Mouse (Mus musculus): ENCODE data around the gene Meis2. TPM values are rescaled to one million over a fixed set of nuclear protein-coding genes. Genes with fewer than 3 reads are reported as not detected.

The Meis2 gene
- total RNA-seq, 1 experiment = 12.4 TPM

- H3K9ac ChIP-seq (ENCODE audit: insufficient read depth, low read depth, low read length, poor library complexity, severe bottlenecking) = no peak overlapping the region
Observed at GRCm38 (mm10) chr2:115857123-115858080, 208.2 kb downstream of the Meis2 start.

GRCm38 (mm10) chr2:115856401-115857073 is 209.1 kb downstream of the Meis2 start:
- in situ Hi-C loops (cut with MboI; ENCODE audit: low sequenced_read_pairs in 2 of 2, unreplicated experiment in 2 of 2) = loop anchor here (5.0 to 10.0 kb wide), 2 partner anchors 206 to 698 kb away; no protein-coding TSS in a partner anchor
- no peak for TF ChIP-seq HCFC1 (IDR thresholded peaks at IDR 0.05; ENCODE audit: borderline replicate concordance, insufficient read depth, low read length)
- peak; percentile 36; the same call in 1 of the 2 replicates for TF ChIP-seq ZNF384 (IDR thresholded peaks at IDR 0.05; ENCODE audit: low read depth, low read length)
- Histone ChIP-seq H3K36me3 (ENCODE audit: control insufficient read depth, insufficient read depth, low read length, poor library complexity, severe bottlenecking) (no peaks in the 10 kb centered on the region), H3K27ac (ENCODE audit: insufficient read depth, low read depth, low read length, poor library complexity, severe bottlenecking) (no peak overlapping the region), H3K9ac (ENCODE audit: insufficient read depth, low read depth, low read length, poor library complexity, severe bottlenecking) (no peak overlapping the region), H3K4me1 (ENCODE audit: control insufficient read depth in 2 of 2, insufficient read depth in 2 of 2, low read length in 2 of 2, poor library complexity in 1 of 2) (peaks cover 0 to 9% of the 10 kb centered on the region in 2 experiments; a peak in 1 of 4 replicates), H3K4me3 (ENCODE audit: insufficient read depth in 1 of 2, low read depth in 1 of 2, low read length in 2 of 2, poor library complexity in 1 of 2, severe bottlenecking in 1 of 2) (no peak overlapping the region), H3K9me3 (ENCODE audit: control insufficient read depth, insufficient read depth, low read depth, low read length) (no peaks in the 10 kb centered on the region)
- no peak for DNase-seq (ENCODE audit: low read depth, low spot score)

More at GRCm38 (mm10) chr2:115857123-115858080, 208.2 kb downstream of the Meis2 start:
- no peak for TF ChIP-seq CHD2 (IDR thresholded peaks at IDR 0.05; ENCODE audit: low read depth, low read length)
- no peak for TF ChIP-seq HCFC1 (IDR thresholded peaks at IDR 0.05; ENCODE audit: borderline replicate concordance, insufficient read depth, low read length)
- no peak for TF ChIP-seq MAFK (IDR thresholded peaks at IDR 0.05; ENCODE audit: insufficient read depth, low read depth, low read length)
- TF ChIP-seq ZNF384 (IDR thresholded peaks at IDR 0.05; ENCODE audit: low read depth, low read length) = no peak
- TF ChIP-seq ZC3H11A (IDR thresholded peaks at IDR 0.05; ENCODE audit: borderline replicate concordance, low read depth, low read length) = no peak
- Histone ChIP-seq H3K4me1 (ENCODE audit: control insufficient read depth in 2 of 2, insufficient read depth in 2 of 2, low read length in 2 of 2, poor library complexity in 1 of 2) (peaks cover 0 to 9% of the 10 kb centered on the region in 2 experiments; a peak in 1 of 4 replicates), H3K4me3 (ENCODE audit: insufficient read depth in 1 of 2, low read depth in 1 of 2, low read length in 2 of 2, poor library complexity in 1 of 2, severe bottlenecking in 1 of 2) (no peak overlapping the region), H3K36me3 (ENCODE audit: control insufficient read depth, insufficient read depth, low read length, poor library complexity, severe bottlenecking) (no peaks in the 10 kb centered on the region), H3K27ac (ENCODE audit: insufficient read depth, low read depth, low read length, poor library complexity, severe bottlenecking) (no peak overlapping the region), H3K9me3 (ENCODE audit: control insufficient read depth, insufficient read depth, low read depth, low read length) (no peaks in the 10 kb centered on the region)
- in situ Hi-C loops (cut with MboI; ENCODE audit: low sequenced_read_pairs in 2 of 2, unreplicated experiment in 2 of 2) = loop anchor here (5.0 to 10.0 kb wide), 2 partner anchors 205 to 697 kb away; no protein-coding TSS in a partner anchor
- DNase-seq (ENCODE audit: low read depth, low spot score) = no peak

GRCm38 (mm10) chr2:115855511-115856400 is 209.9 kb downstream of the Meis2 start:
- Histone ChIP-seq H3K9me3 (ENCODE audit: control insufficient read depth, insufficient read depth, low read depth, low read length) (no peaks in the 10 kb centered on the region), H3K4me1 (ENCODE audit: control insufficient read depth in 2 of 2, insufficient read depth in 2 of 2, low read length in 2 of 2, poor library complexity in 1 of 2) (peaks cover 0 to 8% of the 10 kb centered on the region in 2 experiments; a peak in 1 of 4 replicates), H3K9ac (ENCODE audit: insufficient read depth, low read depth, low read length, poor library complexity, severe bottlenecking) (no peak overlapping the region), H3K27ac (ENCODE audit: insufficient read depth, low read depth, low read length, poor library complexity, severe bottlenecking) (no peak overlapping the region), H3K36me3 (ENCODE audit: control insufficient read depth, insufficient read depth, low read length, poor library complexity, severe bottlenecking) (no peaks in the 10 kb centered on the region), H3K4me3 (ENCODE audit: insufficient read depth in 1 of 2, low read depth in 1 of 2, low read length in 2 of 2, poor library complexity in 1 of 2, severe bottlenecking in 1 of 2) (no peak overlapping the region)
- TF ChIP-seq ZNF384 (IDR thresholded peaks at IDR 0.05; ENCODE audit: low read depth, low read length) (no peak), ZC3H11A (IDR thresholded peaks at IDR 0.05; ENCODE audit: borderline replicate concordance, low read depth, low read length) (peak; percentile 87; the same call in 1 of the 2 replicates)
- DNase-seq (ENCODE audit: low read depth, low spot score) = peak; percentile 63
- in situ Hi-C loops (cut with MboI; ENCODE audit: low sequenced_read_pairs in 2 of 2, unreplicated experiment in 2 of 2) = loop anchor here (5.0 to 10.0 kb wide), 2 partner anchors 207 to 699 kb away; no protein-coding TSS in a partner anchor

GRCm38 (mm10) chr2:115854828-115855311 is 210.8 kb downstream of the Meis2 start:
- H3K4me1 ChIP-seq (ENCODE audit: control insufficient read depth in 2 of 2, insufficient read depth in 2 of 2, low read length in 2 of 2, poor library complexity in 1 of 2) = peaks cover 0 to 5% of the 10 kb centered on the region in 2 experiments; a peak in 1 of 4 replicates
- no peaks in the 10 kb centered on the region for H3K36me3 ChIP-seq (ENCODE audit: control insufficient read depth, insufficient read depth, low read length, poor library complexity, severe bottlenecking)
- no peak overlapping the region for H3K9ac ChIP-seq (ENCODE audit: insufficient read depth, low read depth, low read length, poor library complexity, severe bottlenecking)
- H3K4me3 ChIP-seq (ENCODE audit: insufficient read depth in 1 of 2, low read depth in 1 of 2, low read length in 2 of 2, poor library complexity in 1 of 2, severe bottlenecking in 1 of 2) = no peak overlapping the region
- DNase-seq (ENCODE audit: low read depth, low spot score) = no peak
- H3K9me3 ChIP-seq (ENCODE audit: control insufficient read depth, insufficient read depth, low read depth, low read length) = no peaks in the 10 kb centered on the region
- in situ Hi-C loops (cut with MboI; ENCODE audit: low sequenced_read_pairs in 2 of 2, unreplicated experiment in 2 of 2) = loop anchor here (5.0 to 10.0 kb wide), 2 partner anchors 207 to 700 kb away; no protein-coding TSS in a partner anchor
- H3K27ac ChIP-seq (ENCODE audit: insufficient read depth, low read depth, low read length, poor library complexity, severe bottlenecking) = no peak overlapping the region
- TF ChIP-seq MAFK (IDR thresholded peaks at IDR 0.05; ENCODE audit: insufficient read depth, low read depth, low read length) (no peak), CHD2 (IDR thresholded peaks at IDR 0.05; ENCODE audit: low read depth, low read length) (no peak), HCFC1 (IDR thresholded peaks at IDR 0.05; ENCODE audit: borderline replicate concordance, insufficient read depth, low read length) (no peak), ZC3H11A (IDR thresholded peaks at IDR 0.05; ENCODE audit: borderline replicate concordance, low read depth, low read length) (no peak), ZNF384 (IDR thresholded peaks at IDR 0.05; ENCODE audit: low read depth, low read length) (no peak)

Measured in ES-E14 (cell line).